Mouse (Mus musculus): ENCODE measurements around the gene Dctd.

DNA sequence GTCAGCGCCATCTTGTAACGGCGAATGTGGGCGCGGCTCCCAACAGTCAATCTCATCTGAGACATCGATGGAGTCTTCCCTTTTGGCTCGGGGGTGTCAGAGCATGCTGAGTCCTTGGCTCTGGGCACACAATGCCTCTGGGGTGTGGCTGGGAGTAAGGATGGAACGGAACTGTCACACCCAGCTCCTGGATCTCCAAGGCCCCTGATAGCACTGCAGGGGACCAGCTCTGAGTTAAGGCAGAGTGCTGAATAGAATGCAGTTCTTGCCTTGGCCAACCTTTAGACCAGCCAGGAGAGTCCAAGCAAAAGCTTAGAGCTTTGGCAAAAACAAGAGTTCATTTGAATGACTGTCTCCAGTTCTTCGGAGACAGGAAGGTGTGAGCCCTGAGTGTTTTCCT, 97.1 kb downstream of the Dctd start:
- TF ChIP-seq CTCF (IDR thresholded peaks at IDR 0.05; ENCODE audit: low read depth) (no peak), EP300 (IDR thresholded peaks at IDR 0.05; ENCODE audit: low read depth) (no peak)

All from heart, postnatal 0 days (tissue).